ENCODE assay signal across 9 mouse cellular contexts in genomic region chr14:86869536-86869935, GRCm38 (mm10).
DNase-seq lines count a peak whose midpoint lies in the region; ATAC-seq and TF ChIP-seq lines count a peak whose summit lies in the region.
"Had no signal": no experiment of that assay in that cellular context is flagged by ENCODE, and none has a peak within 500 bp of the region (broad histone marks: within the 10 kb centered on the region; RNA-seq: fewer than 3 reads in every experiment).

No protein-coding gene starts in this region.

- H3K4me3 ChIP-seq in heart, embryonic 11.5 days (ENCODE audit: low read depth, low read length): no peak overlapping the region
- H3K4me3 ChIP-seq in bone marrow macrophage, adult 2 months (ENCODE audit: insufficient read depth, low read length): no peak overlapping the region
- H3K4me3 ChIP-seq in forebrain, embryonic 12.5 days (replicated peaks): no peak overlapping the region
- H3K4me3 ChIP-seq: limb, embryonic 12.5 days had no signal

- peak; percentile 9 to 15 for DNase-seq in heart, postnatal 14 days
- peak; percentile 62 for DNase-seq in kidney, postnatal 4 days
- no peak for DNase-seq in heart, postnatal 25 days (ENCODE audit: low spot score)

- WGBS in heart, embryonic 11.5 days (ENCODE audit: insufficient replicate concordance): 83% methylated on average over 5 of the region's 5 CpGs
- 81% methylated on average over 5 of the region's 5 CpGs for WGBS in forebrain, embryonic 12.5 days

- no peaks in the 10 kb centered on the region for H3K36me3 ChIP-seq in heart, embryonic 11.5 days (ENCODE audit: control insufficient read depth, insufficient read depth, low read length)
- no peaks in the 10 kb centered on the region for H3K36me3 ChIP-seq in forebrain, embryonic 12.5 days (replicated peaks)
- H3K36me3 ChIP-seq: limb, embryonic 12.5 days had no signal

- H3K4me1 ChIP-seq in heart, embryonic 11.5 days (ENCODE audit: control insufficient read depth, insufficient read depth, low read length): no peaks in the 10 kb centered on the region
- H3K4me1 ChIP-seq in bone marrow macrophage, adult 2 months (ENCODE audit: control insufficient read depth, insufficient read depth, low read length): no peaks in the 10 kb centered on the region
- H3K4me1 ChIP-seq in forebrain, embryonic 12.5 days: no peaks in the 10 kb centered on the region
- H3K4me1 ChIP-seq: limb, embryonic 12.5 days had no signal

- H3K4me2 ChIP-seq in heart, embryonic 11.5 days: no peak overlapping the region
- H3K4me2 ChIP-seq in forebrain, embryonic 12.5 days: no peak overlapping the region
- H3K4me2 ChIP-seq: limb, embryonic 12.5 days had no signal

- no peak for ATAC-seq in heart, embryonic 11.5 days (replicated peaks; ENCODE audit: insufficient number of reproducible peaks, low FRiP score, low TSS enrichment)
- peak; percentile 57 for ATAC-seq in CD4-positive, CD25-positive, alpha-beta regulatory T cell, adult 4 months
- ATAC-seq in forebrain, embryonic 12.5 days (ENCODE audit: low FRiP score): peak; percentile 60; the same call in 1 of the 2 replicates
- ATAC-seq in megakaryocyte progenitor cell, adult 5-6 weeks (replicated peaks; ENCODE audit: poor library complexity): peak; percentile 84

- intact Hi-C loops in heart, postnatal 14 days (cut with DNase I): no loop called here
- intact Hi-C loops in heart, postnatal 25 days (cut with DNase I): no loop called here

- H3K27me3 ChIP-seq in heart, embryonic 11.5 days (ENCODE audit: control insufficient read depth, insufficient read depth, low read length): no peaks in the 10 kb centered on the region
- H3K27me3 ChIP-seq in forebrain, embryonic 12.5 days: no peaks in the 10 kb centered on the region
- H3K27me3 ChIP-seq: limb, embryonic 12.5 days had no signal

- H3K9ac ChIP-seq in heart, embryonic 11.5 days (ENCODE audit: low read depth, low read length): no peak overlapping the region
- no peak overlapping the region for H3K9ac ChIP-seq in forebrain, embryonic 12.5 days
- H3K9ac ChIP-seq: limb, embryonic 12.5 days had no signal

- no peaks in the 10 kb centered on the region for H3K9me3 ChIP-seq in heart, embryonic 11.5 days (replicated peaks; ENCODE audit: control insufficient read depth, low read length)
- H3K9me3 ChIP-seq in forebrain, embryonic 12.5 days: no peaks in the 10 kb centered on the region
- H3K9me3 ChIP-seq: limb, embryonic 12.5 days had no signal

- TF ChIP-seq CTCF in bone marrow macrophage, adult 2 months (IDR thresholded peaks at IDR 0.05; ENCODE audit: low read depth, low read length): peak; percentile 50

- no peak overlapping the region for H3K27ac ChIP-seq in heart, embryonic 11.5 days (ENCODE audit: low read depth, low read length)
- no peak overlapping the region for H3K27ac ChIP-seq in bone marrow macrophage, adult 2 months (ENCODE audit: insufficient read depth, low read depth, low read length)
- H3K27ac ChIP-seq in forebrain, embryonic 12.5 days: no peak overlapping the region
- H3K27ac ChIP-seq: limb, embryonic 12.5 days had no signal

- TF ChIP-seq POLR2A in bone marrow macrophage, adult 2 months (IDR thresholded peaks at IDR 0.05; ENCODE audit: borderline replicate concordance, low read depth, low read length): no peak
